Mouse (Mus musculus) urinary bladder, postnatal 4 days (tissue): ENCODE measurements at regions not wholly inside any gene's neighbourhood (a gene's known extent, or its start where the extent isn't known, plus 50 kb on each side); places are given as distances from the start of the nearest gene placed in this dataset.
"Not testable (repeated sequence)": the region's sequence is repeated elsewhere in the genome, so short reads cannot be mapped to it uniquely, and the experiment has no call there.

Source experiments
- DNase-seq, 2 experiments: peaks; one replicate each; pipeline ENCODE4 v3.0.0; 2021 to 2022; ENCODE audit warnings: low spot score in 2 of 2

- no peak for DNase-seq
Observed at GRCm38 (mm10) chr1:88752332-88752731, 50.3 kb upstream of the Arl4c start.

GRCm38 (mm10) chr1:88756658-88757057 lies 54.6 kb upstream of the Arl4c start:
- peak in 1 of 2 experiments; percentile 34 for DNase-seq

DNA sequence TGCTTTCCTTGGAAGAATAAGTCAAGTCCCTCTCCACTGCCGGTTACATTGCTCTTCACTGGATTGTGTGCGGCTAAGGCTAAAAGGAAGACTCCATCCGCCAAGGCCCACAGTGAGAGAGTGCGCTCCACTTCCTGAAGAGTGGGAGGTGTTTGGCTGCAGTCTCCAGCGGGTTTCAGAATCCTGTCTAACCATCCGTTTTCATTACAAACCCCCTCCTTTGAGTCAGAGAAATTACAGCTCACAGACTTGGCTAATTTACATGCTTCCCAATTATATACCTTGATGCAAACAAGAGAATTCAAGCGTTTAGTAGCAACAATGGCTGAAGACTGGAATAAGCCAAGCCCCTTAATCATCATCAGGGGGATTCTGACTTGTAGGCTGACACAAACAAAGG lies 55.1 kb upstream of the Arl4c start:
- no peak for DNase-seq

- DNase-seq, result peak in 1 of 2 experiments; percentile 30
Observed at GRCm38 (mm10) chr1:88757746-88758145, 55.7 kb upstream of the Arl4c start.

DNA sequence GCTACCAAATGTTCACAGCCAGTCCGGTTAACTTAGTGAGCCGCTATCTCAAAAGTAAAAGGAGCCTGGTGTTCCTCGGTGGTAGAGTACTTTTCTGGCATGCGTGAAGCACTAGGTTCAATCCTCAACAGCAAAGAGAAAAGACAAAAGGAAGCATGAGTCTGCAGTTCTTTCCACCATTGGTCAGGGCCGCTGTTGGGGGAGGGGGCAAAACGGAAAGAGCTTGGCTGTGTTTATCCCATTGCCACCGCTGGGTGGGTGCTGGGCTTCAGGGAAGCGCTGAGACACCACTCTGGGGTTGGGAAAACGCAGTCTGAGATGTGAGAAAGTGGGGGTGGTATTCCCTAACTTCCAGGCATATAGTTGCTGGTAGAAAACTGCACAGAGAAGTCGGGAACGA lies 58.6 kb upstream of the Arl4c start:
- DNase-seq, result no peak

GRCm38 (mm10) chr1:88761121-88761520 lies 59.1 kb upstream of the Arl4c start:
- no peak for DNase-seq

DNA sequence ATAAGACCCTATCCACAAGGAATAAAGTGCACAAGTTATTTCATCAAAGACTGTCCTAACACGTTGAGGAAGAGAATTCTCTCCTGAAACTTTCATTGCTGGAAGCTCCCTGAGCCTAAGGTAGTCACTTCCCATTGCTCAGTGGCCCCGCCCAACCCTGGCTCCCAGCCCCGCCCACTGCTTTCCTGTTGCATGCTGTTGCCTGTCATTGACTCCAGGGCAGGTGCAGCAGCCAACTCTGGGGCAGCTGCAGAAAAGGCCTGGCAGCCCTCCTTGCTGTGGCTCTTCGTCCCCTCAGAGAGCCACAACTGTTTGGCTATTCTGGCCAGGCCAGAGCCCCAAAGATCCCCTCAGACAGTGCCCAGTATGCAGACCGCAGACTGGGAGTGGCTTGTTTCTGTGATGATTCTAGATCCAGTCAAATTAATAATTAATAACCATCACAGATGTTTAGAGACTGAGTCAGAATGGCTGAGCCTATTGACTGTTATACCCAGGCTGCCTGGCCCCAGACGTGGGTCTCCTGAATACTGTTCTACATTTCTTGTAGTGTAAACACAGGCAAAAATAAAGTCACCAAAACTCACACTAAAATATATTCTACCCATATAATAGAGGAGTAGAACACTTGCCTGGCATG lies 61.8 kb upstream of the Arl4c start:
- no peak for DNase-seq

DNA sequence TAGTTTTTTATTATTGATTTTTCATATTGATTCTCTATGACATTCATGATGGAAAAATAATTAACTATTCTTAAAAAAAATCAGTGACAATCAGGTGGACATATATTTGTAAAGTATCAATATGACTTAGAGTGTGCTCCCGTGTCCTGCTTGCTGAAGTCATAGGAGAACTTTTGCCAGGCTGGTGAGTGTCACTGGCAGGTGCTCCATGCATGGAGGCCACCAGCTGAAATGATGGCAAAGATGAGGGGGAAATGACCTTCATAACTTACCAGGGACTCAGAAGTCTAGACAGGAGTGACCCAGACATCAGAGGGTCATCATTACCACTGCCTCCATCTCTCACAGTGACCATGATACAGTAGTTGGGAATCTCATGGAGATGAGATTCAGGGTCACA lies 62.5 kb upstream of the Arl4c start:
- DNase-seq, result no peak

DNA sequence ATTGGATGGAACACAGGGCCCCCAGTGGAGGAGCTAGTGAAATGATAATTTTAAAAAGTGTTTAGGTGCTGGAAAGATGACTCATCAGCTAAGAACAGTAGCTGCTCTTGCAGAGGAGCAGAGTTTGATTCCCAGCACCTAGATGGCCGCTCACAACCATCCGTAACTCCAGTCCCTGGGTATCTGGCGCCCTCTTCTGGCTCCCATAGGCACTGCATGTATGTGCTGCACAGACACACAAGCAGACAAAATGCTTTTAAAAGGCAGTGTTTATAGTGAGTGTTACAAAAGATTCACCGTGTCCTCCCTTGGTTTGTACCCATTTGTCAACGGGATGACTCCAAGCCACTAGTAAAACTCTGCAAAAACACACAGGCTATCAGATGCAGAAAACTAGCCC lies 75.0 kb upstream of the Arl4c start:
- DNase-seq, result no peak

GRCm38 (mm10) chr1:88780262-88780661 lies 78.2 kb upstream of the Arl4c start:
- no peak for DNase-seq

DNA sequence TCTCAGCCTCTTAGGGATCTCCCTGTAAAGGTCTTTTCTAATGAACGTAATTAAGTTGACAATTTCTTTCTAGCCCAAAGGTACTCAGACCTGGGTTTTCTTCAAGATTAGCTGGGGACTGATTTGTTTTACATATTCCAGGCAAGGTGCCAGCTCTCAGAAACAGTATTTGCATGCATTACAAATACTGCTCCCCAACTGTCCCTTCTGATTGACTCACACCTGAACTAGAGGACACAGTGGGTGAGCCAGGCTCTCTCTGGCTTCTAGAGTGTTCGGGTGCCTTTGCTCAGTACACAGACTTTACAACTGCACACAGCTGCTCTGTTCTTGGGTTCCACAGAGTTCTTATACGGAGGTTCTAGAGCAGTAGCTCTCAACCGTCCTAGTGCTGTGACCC lies 81.1 kb upstream of the Arl4c start:
- no peak for DNase-seq

DNA sequence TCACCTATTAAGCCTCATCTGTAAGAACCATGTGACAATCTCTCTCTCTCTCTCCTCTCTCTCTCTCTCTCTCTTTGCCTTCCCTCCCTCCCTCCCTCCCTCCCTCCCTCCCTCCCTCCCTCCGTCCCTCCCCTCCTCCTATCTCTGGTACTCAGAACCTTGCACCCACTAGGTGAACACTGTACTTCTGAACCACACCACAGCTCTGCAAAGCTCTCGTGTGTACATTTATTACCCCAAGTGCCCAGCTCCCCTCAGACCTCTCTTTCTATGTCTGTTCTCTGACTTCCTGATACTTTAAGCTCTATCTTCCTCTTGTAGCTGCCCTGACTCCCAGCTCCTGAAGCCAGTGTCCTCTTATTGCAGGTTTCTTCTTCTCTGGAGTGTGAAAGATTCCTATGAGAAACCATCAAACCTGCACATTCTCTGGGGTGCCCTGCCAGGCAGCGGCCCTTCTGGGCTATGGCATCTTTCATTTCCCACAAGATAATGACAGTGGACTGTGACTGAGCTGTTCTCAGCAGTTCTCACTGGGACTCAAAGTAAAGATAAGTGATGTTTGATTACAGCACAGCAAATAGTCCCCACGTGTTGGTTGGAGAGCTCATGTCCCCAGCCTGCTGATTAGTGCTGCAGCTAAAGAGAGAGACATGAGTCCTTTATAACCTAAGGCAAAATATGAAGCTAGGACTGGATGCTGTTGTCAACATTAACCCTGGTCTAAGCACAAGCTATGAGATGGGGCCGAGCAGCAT lies 83.0 kb upstream of the Arl4c start:
- no peak for DNase-seq

DNA sequence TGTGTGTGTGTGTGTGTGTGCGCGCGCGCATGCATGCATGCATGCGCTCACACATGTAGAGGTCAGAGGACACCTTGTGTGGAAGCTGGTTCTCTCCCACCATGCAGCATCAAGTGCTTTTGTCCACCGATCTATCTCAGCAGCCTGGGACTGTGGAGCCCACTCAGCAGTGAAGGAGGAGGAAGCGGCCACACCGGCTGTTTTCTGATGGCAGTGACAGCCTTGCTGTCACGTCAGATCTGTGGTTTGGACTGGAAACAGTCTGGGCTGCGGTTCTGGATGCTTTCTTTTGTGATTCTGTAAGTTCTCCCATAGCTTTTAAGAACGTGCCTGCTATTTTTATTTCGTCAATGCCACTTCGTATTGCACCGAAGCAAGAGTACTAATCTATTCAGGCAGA lies 84.0 kb upstream of the Arl4c start:
- no peak for DNase-seq

GRCm38 (mm10) chr1:88790674-88791073 lies 88.7 kb upstream of the Arl4c start:
- no peak for DNase-seq

- no peak for DNase-seq
Observed at GRCm38 (mm10) chr1:88794926-88795325, 92.9 kb upstream of the Arl4c start.

DNA sequence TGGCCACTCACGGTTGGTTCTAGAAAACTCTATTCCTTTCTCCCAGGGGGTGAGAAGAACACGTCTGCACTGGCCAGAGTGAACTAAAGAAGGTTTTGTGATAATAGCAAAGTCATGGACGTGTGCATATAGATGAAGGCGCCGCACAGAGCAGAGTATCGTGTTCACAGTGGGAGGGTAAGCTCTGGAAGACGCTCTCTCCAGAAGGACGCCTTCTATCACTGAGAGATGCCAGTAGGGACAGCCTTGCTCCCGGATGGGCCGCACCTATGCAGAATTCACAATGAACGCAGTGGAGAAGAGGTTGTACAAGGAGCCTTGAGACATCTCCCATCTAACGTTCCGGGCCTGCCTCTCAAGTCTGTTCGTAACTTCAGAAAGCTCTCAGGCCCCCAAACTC lies 96.5 kb upstream of the Arl4c start:
- DNase-seq, result no peak

- no peak for DNase-seq
Observed at GRCm38 (mm10) chr1:88798874-88799273, 96.9 kb upstream of the Arl4c start.

DNA sequence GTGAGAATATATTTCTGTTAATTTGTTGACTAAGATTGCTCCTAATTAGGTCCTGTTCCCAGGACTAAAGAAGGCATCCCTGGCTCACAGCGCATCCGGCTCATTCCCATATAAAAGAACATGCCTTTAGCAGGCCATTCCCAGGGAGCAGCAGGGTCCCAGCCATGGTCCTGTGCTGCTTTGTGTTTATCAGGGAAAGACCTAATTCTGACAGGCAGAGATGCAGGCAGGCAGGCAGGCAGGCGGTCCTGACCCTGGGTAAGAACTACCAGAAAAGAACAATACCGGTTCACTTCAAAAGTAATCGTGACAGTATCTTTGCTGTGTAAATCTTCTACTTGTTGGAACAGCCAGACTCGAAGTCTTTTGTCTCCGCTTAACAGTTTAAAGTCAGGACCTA lies 97.3 kb upstream of the Arl4c start:
- no peak for DNase-seq

DNA sequence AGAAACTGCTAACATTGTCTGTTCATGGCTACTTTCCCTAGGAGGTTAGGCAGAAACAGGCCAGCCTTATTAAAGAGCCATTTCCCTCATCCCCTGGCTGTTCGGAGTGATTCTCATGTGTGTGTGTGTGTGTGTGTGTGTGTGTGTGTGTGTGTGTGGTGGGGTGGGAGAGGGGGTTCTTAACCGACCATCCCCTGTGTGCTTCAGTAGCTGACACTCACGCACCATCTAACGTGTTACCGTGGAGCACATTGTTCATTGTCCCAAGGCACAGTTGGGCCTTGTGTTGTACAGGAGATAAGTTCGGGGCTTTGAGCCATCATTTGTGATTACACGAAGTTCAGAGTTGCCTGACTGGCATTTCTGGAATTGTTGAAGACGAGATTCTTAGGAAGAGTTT lies 97.8 kb upstream of the Arl4c start:
- DNase-seq, result no peak

DNA sequence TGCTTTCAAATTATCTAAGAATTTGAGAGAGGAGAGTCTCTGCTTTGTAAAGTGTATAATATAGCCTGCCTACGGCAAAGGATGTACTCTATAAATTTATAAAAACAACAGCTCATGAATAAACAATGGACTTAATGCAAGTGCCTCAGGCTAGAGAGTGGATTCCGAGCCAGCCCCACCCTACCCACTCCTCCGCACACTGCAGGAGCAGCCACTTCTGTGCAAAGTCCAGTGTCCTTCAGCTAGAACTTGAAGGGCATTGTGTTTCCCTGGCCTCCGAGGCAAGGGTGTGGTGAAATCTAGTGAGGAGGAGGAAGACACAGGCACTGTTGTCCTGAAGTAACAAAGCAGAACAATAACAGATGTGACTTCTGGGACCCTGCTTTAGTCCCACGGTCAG lies 98.4 kb upstream of the Arl4c start:
- DNase-seq, result no peak

- not testable (repeated sequence) for DNase-seq
Observed at GRCm38 (mm10) chr1:88801151-88801550, 99.1 kb upstream of the Arl4c start.

DNA sequence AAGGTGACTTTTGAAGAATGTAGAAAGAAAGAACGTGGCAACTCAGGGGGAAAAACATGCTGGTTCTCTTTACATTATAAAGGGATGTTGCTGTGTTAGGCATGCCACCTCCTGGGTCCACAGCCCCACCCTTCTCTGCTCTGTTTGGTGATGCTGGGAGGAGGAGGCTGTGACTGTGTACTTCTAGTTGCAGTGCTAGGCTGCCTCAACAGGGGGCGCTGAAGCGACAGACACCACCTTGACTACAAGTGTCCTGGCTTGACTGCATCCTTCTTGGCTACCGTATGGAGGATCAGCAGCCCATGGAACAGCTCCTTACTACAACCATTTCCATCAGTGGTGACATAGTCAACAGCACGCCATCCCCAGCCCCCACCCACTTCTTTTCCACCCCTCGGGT lies 104.9 kb upstream of the Arl4c start:
- DNase-seq, result no peak

DNA sequence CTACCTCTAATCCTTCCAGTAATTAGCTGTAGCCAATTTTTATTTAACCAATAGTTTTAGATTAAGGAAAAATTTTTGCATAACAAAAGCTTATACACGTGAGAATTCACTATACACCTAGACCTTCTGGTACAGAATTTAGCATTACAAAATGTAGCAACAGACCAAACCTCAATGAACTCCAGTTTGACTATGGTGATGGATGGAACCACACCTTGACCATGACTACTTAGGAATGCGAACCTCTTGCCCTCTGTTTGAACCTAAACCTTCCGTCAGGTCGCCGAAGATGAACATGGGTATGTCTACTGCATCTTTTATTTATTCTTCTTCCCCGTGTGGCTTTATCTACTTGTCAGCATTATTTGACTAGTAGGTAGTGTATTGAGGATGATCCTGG lies 105.9 kb upstream of the Arl4c start:
- DNase-seq, result no peak

DNA sequence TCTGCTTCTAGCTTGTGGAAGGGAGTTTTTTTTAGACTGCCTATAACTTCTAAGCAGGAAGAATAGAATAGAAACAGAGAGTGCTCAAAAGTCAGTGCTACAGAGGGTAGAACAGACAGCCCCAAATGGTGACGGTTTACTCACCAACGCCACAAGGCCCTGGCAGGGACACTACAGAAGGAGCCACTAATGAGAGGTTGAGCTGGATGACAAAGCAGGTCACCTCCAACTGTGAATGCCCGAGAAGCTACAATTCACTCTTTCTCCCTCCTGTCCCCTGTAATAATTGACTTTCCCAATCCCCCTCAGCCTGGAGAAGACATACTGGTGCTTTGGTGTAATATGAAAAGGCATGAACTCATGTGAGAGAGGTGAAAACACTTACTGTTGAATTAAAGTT lies 106.5 kb upstream of the Arl4c start:
- no peak for DNase-seq
